Mouse (Mus musculus) cerebellum, adult 11-12 months (tissue): ENCODE data around the gene Dda1.
A peak's percentile ranks its signal among the peaks of the same experiment; 100 is the strongest.
"Not testable (repeated sequence)": the region's sequence is repeated elsewhere in the genome, so short reads cannot be mapped to it uniquely, and the experiment has no call there.

Source experiments
- DNase-seq: peaks from one replicate; pipeline ENCODE4 v3.0.0; 2022

The Dda1 gene

DNA sequence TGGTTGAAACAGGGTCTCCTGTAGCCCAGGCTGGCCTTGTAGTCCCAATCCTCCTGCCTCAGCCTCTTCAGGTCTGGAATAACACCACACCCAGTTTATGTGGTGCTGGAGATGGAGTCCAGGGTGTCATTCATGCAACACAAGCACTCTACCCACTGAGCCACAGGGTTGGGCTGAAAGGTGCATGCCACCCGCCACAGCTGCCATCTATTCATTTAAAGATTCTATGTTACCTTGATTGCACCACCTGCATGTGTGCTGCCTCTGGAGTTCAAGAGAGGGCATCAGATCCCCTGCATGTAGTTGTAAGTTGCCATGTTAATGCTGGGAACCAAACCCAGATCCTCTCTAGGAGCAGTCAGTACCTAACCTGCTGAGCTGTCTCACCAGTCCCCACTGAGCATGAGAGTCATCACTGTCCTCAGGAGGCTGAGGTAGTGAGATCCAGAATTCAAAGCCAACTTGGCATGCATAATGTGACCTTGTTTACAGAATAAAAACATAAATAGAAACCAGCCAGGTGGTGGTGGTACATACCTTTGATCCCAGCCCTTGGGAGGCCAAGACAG is 28.2 kb downstream of the Dda1 start:
- DNase-seq, result peak; percentile 47

DNA sequence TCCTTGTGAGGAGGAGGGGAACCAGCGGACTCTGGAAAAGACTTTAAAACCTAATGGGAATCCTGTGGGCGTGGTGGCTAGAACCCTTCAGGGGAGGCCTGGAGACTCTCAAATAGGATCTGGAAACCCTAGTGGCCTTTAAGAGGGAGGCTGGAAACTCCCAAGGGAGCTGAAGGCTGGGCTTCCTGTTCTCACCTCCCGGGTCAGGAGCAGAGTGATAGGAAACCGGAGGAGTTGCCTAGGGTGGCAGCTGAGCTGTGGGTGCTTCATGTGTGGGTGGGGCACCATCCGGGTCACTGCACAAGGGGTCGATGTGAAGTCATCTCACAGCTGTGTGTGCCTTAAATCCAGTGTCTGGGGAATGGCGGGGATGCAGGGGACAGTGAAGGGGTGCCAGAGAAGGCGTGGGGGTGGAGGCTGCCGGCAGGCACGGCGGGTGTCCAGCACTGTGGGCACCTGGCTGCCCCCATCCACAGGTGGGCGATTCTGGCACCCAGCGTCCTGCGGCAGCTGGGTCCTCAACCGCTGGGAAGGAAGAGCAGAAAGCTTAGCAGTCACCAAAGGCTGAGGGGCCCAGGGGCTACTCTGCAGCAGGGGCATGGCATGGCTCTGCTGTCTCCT is 29.0 kb downstream of the Dda1 start:
- DNase-seq, result peak; percentile 46

DNA sequence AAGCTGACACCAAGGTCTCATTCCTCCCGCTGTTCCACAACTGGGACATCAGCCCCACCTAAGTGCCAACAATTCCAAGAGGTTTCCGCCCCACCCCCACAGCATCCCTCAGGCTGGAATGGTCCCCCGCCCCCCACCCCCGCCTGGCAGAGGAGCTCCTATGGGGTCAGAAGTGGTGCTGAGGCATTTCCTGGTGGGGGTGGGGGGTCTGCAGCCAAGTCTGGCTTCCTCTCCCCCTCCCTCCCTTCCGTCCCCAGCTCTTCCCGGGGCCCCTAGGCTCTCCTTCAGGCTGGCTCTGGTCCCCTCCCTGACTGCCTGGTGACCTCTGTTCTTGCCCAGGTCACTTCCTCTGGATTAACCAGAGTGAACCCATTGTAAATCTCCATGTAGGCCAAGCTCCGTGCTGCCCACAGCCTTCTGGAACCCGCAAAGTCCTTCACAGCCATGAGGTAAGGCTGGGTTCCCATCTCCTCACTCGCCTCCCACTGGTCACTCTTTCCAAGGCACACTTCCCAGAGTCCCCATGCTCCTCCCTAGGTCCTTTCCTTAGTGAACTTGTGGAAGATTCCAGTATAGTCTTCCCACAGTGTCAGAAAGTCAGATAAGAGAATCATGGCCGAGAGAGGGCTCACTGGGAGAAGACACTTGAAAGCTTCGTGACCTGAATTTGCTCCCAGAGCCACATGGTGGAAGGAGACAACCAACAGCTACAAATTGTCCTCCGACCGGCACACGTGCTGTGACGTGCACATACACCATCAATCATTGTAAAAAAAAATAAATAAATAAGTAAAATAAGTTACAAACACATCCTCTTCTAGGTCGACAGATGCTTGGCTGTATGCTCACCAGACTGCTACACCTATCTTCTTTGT is 30.1 kb downstream of the Dda1 start:
- peak; percentile 23 for DNase-seq

DNA sequence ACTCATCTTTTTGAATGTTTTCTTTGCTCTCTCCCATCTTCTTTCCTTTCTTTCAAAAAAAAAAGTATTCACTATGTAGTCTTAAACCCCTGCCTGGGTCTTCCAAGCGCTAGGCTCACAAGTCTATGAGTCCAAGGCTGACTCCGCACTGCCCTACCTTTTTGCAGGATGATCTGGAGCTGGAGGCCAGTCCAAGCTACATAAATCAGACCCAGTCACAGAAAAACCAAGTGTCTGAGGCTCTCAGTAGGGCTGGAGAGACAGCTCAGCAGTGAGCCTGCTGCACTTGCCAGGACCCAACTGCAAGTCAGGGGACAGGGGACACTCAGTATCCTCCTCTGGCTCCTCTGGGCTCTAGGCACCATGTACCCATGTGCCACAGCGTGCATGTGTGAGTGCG is 35.4 kb downstream of the Dda1 start:
- no peak for DNase-seq

DNA sequence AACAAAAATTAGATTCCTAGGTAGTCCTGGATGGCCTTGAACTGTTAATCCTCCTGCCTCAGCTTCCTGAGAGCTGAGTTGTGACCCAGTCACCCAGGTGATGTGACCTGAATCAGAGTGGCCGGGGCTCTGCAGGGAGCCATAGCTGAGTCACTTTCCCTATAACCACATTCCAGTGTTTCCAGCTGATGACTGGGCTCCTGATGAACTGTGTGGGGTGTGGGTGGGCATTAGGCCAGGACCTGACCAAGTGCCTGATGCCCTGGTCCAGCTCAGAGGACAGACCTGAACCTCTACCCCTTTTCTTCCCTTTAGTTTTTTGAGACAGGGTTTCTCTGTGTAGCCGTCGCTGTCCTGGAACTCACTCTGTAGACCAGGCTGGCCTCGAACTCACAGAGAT is 36.3 kb downstream of the Dda1 start:
- DNase-seq, result no peak

DNA sequence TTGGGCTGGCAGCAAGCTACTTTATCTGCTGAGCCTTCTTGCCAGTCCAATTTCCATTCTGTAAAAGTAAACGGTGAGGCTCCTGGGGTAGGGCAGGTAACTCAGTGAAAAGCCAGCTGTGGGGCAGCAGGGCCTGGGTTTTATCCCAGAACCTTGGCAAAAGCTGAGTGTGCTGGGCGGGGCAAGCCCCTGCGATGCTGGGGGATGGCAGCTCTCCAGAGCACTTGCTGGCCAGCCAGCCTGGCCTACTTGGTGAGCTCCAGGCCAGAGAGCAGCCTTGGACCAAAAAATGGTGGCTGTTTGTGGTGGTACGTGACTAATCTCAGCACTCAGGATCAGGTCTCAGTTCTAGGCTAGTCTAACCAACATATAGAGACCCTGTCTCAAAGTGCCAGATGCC is 37.0 kb downstream of the Dda1 start:
- DNase-seq, result peak; percentile 77

DNA sequence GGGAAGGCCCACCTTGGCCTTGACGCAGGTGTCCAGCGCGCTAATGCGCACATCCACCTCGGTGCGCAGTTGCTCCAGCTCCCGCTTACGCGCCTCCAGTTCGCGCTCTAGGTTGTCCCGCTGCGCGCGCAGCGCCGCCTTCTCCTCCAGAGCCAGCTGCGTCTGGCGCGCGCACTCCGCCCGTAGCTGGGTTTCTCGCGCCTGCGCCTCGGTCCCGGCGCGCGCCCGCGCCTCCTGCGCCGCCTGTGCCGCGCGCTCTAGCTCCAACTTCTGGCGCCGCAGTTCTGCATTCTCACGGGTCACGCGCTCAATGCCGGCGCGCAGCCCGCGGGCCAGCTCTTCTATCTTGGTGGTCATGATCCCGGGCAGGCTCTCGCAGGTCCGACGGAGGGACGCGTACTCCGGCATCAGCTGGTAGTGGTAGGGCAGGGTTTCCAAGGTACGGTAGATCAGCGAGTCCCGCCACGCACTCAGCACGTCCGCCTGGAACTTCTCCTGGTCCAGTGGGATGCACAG is 38.6 kb downstream of the Dda1 start:
- DNase-seq, result peak; percentile 86

DNA sequence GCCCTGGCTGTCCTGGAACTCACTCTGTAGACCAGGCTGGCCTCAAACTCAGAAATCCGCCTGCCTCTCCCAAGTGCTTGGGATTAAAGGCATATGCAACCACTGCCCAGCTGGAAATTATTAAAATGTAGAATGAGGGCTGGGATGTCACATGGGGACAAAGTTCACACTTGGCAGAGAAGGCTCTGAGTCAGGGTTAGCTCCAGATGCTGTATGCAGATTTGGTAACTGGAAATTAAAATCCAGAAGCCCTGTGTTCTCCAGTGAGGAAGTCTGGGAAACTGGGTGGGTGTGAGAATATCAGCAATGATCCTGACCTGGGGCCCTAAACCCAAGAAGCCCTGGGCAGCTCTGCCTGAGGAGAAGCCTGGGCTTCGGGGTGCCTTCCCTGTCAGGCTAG is 40.3 kb downstream of the Dda1 start:
- no peak for DNase-seq

DNA sequence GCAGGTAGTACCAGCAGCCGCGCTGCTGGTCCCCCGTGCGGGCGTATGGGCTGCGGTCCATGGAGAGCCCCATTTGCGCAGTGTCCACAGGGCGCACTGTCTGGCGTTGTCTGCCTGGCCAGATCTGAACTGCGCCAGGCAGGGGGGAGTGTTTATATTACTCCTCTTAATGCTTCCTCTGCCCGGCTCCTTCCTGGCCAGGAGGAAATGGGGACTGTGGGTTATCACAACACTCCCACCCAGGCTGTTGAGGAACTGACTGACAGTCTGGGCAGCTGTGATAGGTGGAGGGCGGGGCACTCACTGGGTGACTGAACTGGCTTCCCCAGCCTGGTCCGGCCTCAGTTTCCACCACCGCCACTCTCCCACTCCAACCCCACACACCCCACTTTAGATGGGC is 42.6 kb downstream of the Dda1 start, which contains the start of gene Plvap:
Gene Plvap (minus strand): TSS at position 109 of the 400 bp plus-strand sequence.
- DNase-seq, result no peak

DNA sequence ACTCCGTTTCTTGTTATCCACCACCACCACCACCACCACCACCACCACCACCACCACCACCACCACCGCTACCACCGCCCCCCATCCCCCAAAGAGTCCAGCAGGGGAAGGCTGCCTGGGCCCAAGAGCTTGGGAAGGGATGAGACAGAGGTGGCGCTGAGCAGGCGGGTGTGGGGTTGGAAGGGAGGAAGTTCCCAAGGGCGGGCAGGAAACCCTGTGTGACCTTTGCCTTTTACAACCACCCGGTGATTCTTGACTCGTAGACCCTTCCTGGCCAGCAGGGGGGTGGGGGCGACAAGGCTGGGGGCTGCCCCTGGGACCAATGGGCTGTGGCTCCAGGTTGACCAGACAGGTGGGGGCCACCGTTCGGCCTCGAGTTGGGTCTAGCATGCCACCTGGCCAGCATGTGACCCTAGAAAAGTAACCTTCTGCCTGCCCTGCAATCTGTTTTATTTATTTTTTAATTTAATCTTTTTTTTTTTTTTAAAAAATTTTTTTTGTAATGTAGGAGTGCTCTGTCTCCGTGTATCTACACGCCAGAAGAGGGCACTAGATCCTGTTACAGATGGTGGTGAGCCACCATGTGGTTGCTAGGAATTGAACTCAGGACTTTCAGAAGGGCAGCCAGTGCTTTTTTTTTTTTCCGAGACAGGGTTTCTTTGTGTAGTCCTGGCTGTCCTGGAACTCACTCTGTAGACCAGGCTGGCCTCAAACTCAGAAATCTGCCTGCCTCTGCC is 44.2 kb downstream of the Dda1 start:
- DNase-seq, result no peak

DNA sequence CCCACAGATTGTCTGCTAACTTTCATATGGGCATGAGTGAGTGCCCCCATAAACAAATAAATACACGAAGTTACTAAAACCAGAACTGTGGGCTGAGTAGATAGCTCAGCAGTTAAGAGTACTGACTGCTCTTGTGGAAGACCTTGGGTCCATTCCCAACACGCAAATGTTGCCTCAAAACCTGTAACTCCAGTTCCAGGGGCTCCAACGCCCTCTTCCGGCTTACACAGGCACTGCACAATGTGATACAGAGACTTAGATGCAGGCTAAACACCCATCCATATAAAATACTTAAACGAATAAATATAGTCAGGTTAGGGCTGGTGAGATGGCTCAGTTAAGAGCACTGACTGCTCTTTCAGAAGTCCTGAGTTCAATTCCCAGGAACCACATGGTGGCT is 46.0 kb downstream of the Dda1 start:
- DNase-seq, result no peak

DNA sequence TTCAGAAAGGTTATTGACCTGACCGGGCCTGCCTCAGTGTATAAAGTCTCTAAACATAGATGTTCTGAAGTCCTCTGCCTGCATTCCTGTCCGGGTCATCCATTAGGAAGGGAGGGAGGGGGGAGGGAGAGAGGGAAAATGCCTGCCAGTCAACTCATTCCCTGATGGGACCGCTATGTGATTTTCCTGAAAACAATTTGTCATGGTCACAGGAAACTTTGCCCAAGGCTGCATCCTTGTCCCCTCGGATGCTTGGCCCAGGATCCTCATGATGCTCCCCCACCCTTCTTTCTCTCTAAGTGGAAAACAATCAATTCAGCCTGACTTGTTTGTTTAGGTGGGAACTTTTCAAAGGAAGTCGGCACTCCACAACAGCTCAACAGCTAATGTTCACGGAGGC is 47.8 kb downstream of the Dda1 start:
- DNase-seq, result no peak

DNA sequence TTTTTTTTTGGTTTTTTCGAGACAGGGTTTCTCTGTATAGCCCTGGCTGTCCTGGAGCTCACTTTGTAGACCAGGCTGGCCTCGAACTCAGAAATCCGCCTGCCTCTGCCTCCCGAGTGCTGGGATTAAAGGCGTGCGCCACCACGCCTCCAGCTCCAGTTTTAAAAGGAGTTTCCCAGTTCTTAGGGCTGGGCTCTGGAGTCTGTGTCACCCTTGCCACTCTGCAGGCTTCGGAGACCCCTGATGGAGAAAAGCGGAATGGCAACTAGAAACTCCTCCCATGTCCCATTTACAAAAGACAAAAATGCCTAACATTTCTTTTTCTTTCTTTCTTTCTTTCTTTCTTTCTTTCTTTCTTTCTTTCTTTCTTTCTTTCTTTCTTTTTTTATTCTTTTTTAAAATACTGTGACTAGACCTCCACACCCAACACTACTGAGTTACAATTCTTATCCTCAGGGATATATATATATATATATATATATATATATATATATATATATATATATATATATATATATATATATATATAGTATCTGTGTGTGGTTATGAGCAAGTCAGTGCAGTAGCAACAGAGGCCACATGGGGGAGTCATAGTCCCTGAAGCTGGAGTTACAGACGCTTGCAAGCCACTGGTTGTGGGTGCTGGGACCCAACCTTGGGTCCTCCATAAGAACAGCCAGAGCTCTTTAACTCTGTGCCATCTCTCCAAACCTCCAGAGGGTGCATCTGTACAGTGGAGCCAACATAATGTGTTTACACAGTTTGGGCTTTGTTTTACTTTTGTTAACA is 50.2 kb downstream of the Dda1 start:
- not testable (repeated sequence) for DNase-seq

DNA sequence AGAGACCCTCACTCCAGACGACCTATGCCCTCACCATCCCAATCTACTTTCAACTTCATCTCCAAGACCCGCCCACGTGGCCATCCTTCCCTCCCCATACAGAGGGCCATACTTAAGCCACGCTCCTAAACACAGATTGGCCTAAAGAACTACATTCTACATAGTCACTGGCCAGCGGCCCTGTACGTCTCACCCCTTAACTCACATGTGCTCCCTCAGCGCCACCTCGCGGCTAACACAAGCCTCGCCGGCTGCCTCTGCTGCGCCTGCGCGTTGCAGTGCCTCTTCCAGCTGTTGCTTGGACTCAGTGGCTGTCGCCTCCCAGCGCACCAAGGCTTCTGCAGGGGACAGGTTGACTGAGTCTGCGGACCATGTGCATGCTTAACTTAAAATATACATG is 52.6 kb downstream of the Dda1 start:
- peak; percentile 88 for DNase-seq

DNA sequence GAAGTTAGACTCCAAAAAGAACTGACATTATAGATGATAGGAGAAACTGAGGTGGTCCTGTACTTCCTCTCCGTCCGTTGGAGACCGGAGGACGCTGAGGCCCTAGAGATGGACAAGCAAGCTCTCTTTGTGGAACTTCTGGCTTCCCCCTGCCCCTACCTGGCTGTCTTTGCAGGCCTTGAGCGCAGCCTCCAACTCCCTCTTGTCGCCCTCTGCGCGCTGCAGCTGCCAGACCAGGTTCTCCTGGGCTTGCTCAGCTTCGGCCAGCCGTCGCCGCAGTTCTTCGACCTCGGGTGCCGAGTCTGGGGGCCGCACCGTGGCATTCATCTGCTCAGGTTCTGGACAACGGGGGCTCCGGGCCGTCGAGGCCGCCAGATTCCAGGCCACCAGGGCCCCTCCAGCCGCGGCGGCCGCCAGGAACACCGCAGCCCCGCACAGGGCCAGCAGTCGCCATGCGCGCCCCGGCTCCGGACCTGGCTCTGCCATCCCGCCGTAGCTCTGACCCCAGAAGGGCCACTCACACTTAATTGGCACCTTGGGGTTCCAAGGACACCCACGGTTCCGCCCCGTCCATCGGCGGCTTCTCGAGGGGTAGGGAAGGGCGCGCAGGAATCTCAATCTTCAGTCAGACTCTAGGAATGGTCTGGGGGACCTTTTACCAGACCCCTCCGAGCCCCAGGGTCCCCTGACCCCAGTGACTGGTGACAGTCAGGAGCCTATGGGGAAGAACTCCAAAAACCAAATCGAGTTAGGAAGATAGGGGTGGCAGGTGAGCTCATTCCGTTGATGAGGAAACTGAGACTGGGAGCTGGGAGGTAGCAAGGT is 56.4 kb downstream of the Dda1 start, which contains the start of gene Ccdc194:
Gene Ccdc194 (minus strand): TSS at position 486 of the 825 bp plus-strand sequence.
- no peak for DNase-seq
